Mouse (Mus musculus): Measurements from ENCODE around the gene Ibsp. TPM values are rescaled to one million over a fixed set of nuclear protein-coding genes. Genes with fewer than 3 reads are reported as not detected.
A peak's percentile ranks its signal among the peaks of the same experiment; 100 is the strongest.

The Ibsp gene
- under 1 TPM in 1 of 2 experiments, not detected in 1; 0.39 TPM for total RNA-seq (2021)

GRCm38 (mm10) chr5:104298994-104299393, at the start of gene Ibsp:
TSS of gene Ibsp (plus strand) at chr5:104299171.
- DNase-seq (ENCODE audit: low spot score in 2 of 2): no peak
- intact Hi-C loops (cut with DNase I): no loop called here

- intact Hi-C loops (cut with DNase I): no loop called here
- DNase-seq (ENCODE audit: low spot score in 2 of 2): no peak
These were observed 47.2 kb upstream of the Ibsp start for GRCm38 (mm10) chr5:104251811-104252210.

- intact Hi-C loops (cut with DNase I): no loop called here
- DNase-seq (ENCODE audit: low spot score in 2 of 2): no peak
These were observed 42.4 kb upstream of the Ibsp start for GRCm38 (mm10) chr5:104256585-104256984.

- intact Hi-C loops (cut with DNase I): no loop called here
- no peak for DNase-seq (ENCODE audit: low spot score in 2 of 2)
These were observed 37.0 kb upstream of the Ibsp start for GRCm38 (mm10) chr5:104261908-104262461.

- intact Hi-C loops (cut with DNase I): no loop called here
- no peak for DNase-seq (ENCODE audit: low spot score in 2 of 2)
These were observed 35.8 kb upstream of the Ibsp start for GRCm38 (mm10) chr5:104263014-104263776.

GRCm38 (mm10) chr5:104294201-104294600, 4.8 kb upstream of the Ibsp start:
- intact Hi-C loops (cut with DNase I): no loop called here
- DNase-seq (ENCODE audit: low spot score in 2 of 2): no peak

GRCm38 (mm10) chr5:104314073-104314472, 15.1 kb downstream of the Ibsp start:
- DNase-seq (ENCODE audit: low spot score in 2 of 2): no peak

GRCm38 (mm10) chr5:104325029-104325428, 26.1 kb downstream of the Ibsp start, which contains the start of gene Mepe:
TSS of gene Mepe (plus strand) at chr5:104325329.
- no peak for DNase-seq (ENCODE audit: low spot score in 2 of 2)
- intact Hi-C loops (cut with DNase I): no loop called here

More at GRCm38 (mm10) chr5:104314073-104314472, 15.1 kb downstream of the Ibsp start:
- intact Hi-C loops (cut with DNase I): no loop called here

GRCm38 (mm10) chr5:104326884-104327283, 27.9 kb downstream of the Ibsp start:
- DNase-seq (ENCODE audit: low spot score in 2 of 2): no peak
- intact Hi-C loops (cut with DNase I): no loop called here

- no peak for DNase-seq (ENCODE audit: low spot score in 2 of 2)
- intact Hi-C loops (cut with DNase I): no loop called here
These were observed 28.4 kb downstream of the Ibsp start for GRCm38 (mm10) chr5:104327389-104327788.

GRCm38 (mm10) chr5:104327876-104328275, 28.9 kb downstream of the Ibsp start:
- intact Hi-C loops (cut with DNase I): no loop called here
- no peak for DNase-seq (ENCODE audit: low spot score in 2 of 2)

GRCm38 (mm10) chr5:104328317-104328850, 29.4 kb downstream of the Ibsp start:
- intact Hi-C loops (cut with DNase I): no loop called here
- DNase-seq (ENCODE audit: low spot score in 2 of 2): no peak

- no peak for DNase-seq (ENCODE audit: low spot score in 2 of 2)
- intact Hi-C loops (cut with DNase I): no loop called here
These were observed 30.4 kb downstream of the Ibsp start for GRCm38 (mm10) chr5:104329381-104329780.

- intact Hi-C loops (cut with DNase I): loop anchor here (5.0 to 10.0 kb wide), 2 partner anchors 198 to 255 kb away; partner anchors contain the start of gene Gm17660
- no peak for DNase-seq (ENCODE audit: low spot score in 2 of 2)
These were observed 31.1 kb downstream of the Ibsp start for GRCm38 (mm10) chr5:104330088-104330487.

- intact Hi-C loops (cut with DNase I): loop anchor here (5.0 to 10.0 kb wide), 2 partner anchors 200 to 257 kb away; partner anchors contain the start of gene Gm17660
- no peak for DNase-seq (ENCODE audit: low spot score in 2 of 2)
These were observed 33.3 kb downstream of the Ibsp start for GRCm38 (mm10) chr5:104332296-104332695.

- intact Hi-C loops (cut with DNase I): loop anchor here (5.0 to 10.0 kb wide), 2 partner anchors 201 to 258 kb away; partner anchors contain the start of gene Gm17660
- peak in 1 of 2 experiments; percentile 60 for DNase-seq (ENCODE audit: low spot score in 2 of 2)
These were observed 34.3 kb downstream of the Ibsp start for GRCm38 (mm10) chr5:104333231-104333640.

- no peak for DNase-seq (ENCODE audit: low spot score in 2 of 2)
- intact Hi-C loops (cut with DNase I): loop anchor here (1.0 to 10.0 kb wide), 3 partner anchors 114 to 259 kb away; partner anchors contain the start of gene Gm17660
These were observed 34.7 kb downstream of the Ibsp start for GRCm38 (mm10) chr5:104333643-104334042.

GRCm38 (mm10) chr5:104334516-104334915, 35.5 kb downstream of the Ibsp start:
- intact Hi-C loops (cut with DNase I): loop anchor here (1.0 to 10.0 kb wide), 3 partner anchors 115 to 260 kb away; partner anchors contain the start of gene Gm17660
- no peak for DNase-seq (ENCODE audit: low spot score in 2 of 2)

- intact Hi-C loops (cut with DNase I): loop anchor here (5.0 to 10.0 kb wide), 2 partner anchors 261 to 344 kb away; partner anchors contain the start of gene Gm17660
- no peak for DNase-seq (ENCODE audit: low spot score in 2 of 2)
These were observed 37.0 kb downstream of the Ibsp start for GRCm38 (mm10) chr5:104335962-104336361.

- DNase-seq (ENCODE audit: low spot score in 2 of 2): no peak
- intact Hi-C loops (cut with DNase I): loop anchor here (5.0 to 10.0 kb wide), 2 partner anchors 263 to 345 kb away; partner anchors contain the start of gene Gm17660
These were observed 38.5 kb downstream of the Ibsp start for GRCm38 (mm10) chr5:104337491-104337890.
